Mouse (Mus musculus) right cerebral cortex, adult 2 months (tissue): ENCODE measurements around the gene Trpv4.
A peak's percentile ranks its signal among the peaks of the same experiment; 100 is the strongest.

Experiments used
- DNase-seq, 2 experiments: peaks; one replicate each; pipeline ENCODE4 v3.0.0; 2021 to 2022; ENCODE audit warnings: low spot score in 2 of 2

Trpv4 gene

DNA sequence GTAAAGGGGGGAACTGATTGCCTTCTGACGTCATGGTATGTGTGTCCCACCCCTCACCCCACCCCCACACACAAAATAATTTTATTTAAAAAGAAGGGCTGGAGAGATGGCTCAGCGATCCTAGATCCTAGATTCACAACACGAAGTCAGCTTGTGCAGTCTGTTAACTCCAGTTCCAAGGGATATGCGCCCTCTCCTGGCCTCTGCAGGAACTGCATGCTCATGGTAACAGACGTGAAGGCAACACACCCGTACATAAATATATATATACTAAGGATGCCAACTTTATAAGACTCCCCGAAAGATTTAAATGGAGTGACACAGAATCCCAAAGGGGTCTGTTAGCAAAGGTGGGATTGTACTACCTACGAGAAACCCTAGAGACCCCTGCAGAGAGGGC lies 39.4 kb downstream of the Trpv4 start:
- peak; percentile 66 to 77 for DNase-seq

DNA sequence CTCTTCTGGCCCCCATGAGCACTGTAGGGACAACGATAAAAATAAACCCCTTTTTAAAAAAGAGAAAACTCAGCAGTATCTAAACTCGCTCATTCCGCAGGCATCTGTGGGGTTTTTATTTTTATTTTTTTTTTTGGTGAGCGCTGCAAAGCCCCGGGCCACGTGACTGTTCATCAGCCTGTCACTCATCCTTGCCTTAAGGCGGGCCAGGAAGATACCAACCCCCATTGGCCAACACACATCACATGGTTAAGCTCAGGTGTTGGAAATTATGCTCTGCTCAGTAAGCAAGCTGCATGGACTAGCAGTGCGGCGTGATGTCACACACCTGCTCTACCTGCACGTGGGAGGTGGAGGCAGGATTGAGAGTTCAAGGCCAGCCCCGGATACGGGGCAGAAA lies 40.4 kb downstream of the Trpv4 start:
- DNase-seq = no peak

DNA sequence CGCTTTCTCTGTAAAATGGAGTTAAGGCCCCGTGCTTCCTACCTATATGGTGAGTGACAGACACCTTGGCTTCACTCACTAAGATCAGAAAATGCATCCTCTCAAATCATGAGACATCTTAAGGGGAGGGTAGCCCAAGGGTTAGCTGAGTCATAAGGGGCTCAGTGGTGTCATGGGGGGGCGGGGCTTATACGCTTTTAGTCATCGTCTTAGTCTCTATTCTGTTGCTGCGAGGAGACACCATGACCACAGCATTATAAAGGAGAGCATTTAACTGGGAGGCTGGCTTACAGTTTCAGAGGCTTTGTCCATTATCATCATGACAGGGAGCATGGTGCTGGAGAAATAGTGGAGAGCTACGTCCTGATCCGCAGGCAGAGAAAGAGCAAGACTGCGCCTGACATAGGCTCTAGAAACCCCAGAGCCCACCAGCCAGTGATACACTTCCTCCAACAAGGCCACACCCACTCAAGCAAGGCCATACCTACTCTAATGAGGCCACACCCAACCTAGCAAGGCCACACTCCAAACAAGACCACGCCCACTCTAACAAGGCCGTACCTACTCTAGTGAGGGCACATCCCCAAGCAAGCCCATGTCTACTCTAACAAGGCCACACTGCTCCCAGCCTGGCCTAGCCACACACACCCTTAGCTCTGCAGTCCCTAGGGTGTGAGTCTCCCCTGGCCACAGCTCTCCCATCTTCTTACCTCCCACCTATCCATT lies 41.7 kb downstream of the Trpv4 start:
- DNase-seq = no peak

DNA sequence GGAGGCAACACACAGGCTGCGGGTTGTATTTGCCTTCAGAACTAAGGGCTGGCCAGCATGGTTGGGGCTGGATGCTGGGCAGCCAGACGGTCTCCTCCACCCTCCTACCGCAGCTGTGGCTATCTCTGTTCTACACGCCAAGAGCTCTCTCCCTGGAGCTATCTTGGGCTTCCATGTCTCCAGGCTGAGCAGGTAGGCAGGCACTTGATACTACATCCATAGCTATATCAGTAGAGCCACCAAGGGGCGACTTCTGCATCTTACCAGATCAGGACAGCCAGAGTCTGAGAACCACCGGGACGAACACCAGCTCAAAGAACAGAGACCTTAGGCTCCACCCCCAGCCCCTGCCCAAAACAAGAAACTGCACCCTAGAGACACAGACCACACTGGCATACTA lies 43.4 kb downstream of the Trpv4 start:
- DNase-seq = no peak

DNA sequence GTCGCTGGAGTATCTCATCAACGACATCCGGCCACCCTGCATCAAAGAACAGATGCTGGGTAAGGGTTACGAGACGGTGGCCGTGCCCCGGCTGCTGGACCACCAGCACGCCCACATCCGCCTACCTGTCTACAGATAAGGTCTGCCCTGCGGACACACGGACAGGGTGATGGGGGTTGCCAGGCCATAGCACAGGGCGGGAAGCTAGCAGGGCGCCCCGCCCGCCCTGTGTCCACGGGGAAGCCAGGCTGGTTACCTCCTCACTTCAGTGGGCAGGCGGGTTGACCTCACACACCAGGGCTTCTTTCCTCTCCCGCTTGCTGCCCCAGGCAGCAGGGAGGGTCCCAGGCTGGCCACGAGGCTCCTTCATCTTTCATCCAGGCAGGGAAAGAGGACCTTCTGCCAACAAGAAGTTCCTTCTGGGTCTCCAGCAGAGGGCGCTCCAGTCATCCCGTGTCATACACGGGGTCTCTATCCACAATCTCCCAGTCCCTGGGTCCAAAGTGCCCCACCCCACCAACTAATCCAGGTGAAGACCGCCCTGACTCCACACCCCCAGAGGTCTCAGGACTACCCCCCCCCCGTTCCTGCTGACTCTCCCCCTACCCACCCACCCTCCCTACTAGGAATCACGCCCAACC lies 46.1 kb downstream of the Trpv4 start:
- DNase-seq = no peak

DNA sequence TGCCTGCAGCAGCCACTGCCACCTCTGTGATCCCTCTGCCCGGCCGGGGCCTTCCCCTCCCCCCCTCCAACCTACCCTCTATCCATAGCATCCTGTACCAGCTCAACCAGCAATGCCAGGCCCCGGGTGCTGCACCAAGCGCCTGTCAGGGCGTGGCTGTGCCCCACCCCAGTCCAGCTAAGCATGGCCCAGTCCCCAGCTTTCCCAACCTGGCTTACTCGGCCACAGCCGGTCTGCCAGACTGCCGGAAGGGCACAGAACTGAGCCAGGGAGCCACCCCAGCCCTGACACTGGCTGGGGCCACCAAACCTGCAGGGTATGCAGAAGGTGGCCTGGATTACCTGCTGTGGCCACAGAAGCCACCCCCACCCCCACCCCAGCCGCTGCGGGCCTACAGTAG lies 47.0 kb downstream of the Trpv4 start:
- no peak for DNase-seq

DNA sequence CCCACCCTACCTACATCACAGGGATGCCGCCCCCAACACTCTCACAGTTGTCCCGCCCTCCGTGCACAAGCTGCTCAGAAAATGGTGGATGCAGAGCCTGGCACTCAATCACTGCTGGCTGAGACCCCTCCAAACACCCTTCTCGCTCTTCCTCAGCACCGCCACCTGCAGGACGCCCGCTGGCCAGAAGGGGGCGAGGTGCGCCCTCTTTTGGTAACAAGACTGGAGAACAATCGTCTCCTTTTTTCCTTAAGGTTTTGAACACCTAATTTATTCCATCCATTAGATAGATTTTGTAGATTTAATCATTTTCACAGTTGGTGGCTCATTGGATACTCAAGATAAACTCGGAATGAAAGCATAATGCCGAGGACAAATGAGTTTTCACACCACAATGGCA lies 49.7 kb downstream of the Trpv4 start:
- DNase-seq = peak; percentile 77 to 89

DNA sequence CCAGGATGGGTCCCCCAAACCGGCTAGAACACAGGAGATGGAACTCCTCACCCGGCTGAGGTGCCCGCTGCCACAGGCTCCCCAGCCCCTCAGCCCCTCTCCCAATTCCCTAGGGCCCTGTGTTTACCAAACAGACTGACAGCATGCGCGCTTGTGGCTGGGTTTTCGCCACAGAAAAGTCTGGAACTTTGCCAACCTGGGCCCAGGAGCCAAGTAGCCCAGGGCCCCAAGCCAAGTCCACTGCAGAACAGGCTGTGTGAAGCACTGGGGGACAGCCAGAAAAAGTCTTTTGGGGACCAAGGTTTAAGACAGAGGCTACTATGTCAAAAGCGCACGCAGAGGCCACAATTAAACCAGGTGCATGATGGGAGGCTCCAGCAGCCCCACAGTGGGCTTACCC lies 50.6 kb downstream of the Trpv4 start:
- peak; percentile 59 to 71 for DNase-seq

DNA sequence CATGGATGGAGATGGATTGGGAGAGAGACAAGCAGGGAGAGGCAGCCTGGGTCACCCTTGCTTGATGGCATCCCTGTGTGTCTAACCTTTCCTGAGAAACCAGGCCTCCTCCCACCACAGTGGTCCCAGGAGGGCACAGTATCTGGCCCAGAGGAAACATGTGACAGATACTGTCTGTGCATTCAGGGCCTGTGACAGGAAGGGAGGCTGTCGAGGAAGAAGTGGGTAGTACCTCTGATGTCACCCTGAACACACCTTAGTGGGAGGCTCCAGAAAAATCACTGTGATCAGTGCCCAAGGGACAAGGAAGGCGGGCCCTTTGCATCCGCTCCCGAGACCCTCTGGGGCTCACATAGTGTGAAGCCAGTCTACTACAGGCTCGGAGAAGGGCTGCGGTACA lies 52.2 kb downstream of the Trpv4 start:
- DNase-seq = no peak

DNA sequence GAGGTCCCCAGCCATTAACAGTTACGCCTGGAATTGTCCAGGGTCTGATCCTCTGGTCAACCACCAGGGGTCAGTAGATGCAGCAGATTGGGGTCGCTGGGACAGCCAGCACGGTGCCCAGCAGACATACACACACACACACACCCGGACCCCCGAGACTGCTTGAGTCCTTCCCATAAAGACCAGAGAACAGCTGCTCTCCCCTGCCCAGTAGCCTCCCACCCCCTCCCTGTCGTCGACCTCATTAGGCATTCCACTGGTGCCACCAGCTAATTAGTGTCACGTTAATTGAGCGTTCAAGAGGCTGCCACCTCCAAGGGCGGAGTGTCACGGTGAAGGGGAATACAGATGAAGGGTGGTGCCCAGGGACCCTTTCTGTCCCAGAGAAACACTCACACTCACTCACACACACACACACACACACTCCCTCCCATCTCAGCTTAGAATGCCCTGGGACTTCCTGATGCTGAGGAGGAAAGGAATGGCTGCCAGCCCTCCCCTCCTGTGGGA lies 53.4 kb downstream of the Trpv4 start:
- no peak for DNase-seq

DNA sequence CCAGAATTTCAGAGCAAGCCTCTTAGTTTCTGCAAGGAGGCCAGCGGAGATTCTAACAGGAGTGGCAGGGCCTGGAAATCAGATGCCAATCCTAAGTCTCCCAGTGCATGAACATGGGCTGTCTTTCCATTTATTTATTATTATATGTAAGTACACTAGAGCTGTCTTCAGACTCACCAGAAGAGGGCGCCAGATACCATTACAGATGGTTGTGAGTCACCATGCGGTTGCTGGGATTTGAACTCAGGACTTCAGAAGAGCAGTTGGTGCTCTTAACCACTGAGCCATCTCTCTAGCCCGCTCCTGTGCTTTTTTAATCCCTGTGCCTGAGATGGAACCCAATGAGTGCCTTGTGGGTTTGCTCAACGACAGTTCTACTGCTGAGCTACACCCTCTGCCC lies 54.2 kb downstream of the Trpv4 start:
- no peak for DNase-seq

DNA sequence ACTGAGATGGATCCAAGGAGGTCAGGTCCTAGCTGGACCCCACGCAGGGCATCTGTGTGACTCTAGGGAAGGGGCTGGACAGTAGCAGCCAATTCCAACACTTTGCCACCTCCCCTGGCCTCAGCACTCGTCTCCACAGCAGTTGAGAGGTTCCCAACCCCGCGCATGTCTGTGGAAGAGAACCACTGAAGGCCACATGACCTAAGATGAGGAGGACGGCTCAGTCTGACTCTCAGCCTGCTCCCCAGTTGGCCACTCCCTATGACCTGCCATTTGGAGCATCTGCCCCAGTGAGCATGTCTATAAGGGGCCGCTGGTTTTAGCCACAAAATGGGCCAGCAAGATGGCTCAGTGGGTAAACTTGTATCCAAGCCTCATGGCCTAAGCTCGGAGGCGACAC lies 56.2 kb downstream of the Trpv4 start:
- DNase-seq = no peak

DNA sequence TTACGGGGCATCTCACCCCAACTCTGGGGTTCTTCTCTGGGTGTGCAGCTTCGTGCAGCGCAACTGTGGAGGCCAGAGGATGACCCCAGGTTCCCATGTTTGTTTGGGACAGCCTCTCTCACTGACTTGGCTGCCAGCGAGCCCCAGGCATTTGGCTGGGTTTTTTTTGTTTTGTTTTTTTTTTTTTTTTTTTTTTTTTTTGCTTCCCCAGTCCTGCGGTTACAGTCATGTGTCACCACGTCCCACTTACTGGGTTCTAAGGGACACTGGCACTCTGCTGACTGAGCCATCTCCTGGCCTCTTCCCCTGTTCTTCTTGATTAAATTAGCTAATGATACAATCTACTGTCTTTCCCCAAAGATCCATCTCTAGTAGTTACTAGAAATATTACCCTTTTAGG lies 60.6 kb downstream of the Trpv4 start:
- no peak for DNase-seq

DNA sequence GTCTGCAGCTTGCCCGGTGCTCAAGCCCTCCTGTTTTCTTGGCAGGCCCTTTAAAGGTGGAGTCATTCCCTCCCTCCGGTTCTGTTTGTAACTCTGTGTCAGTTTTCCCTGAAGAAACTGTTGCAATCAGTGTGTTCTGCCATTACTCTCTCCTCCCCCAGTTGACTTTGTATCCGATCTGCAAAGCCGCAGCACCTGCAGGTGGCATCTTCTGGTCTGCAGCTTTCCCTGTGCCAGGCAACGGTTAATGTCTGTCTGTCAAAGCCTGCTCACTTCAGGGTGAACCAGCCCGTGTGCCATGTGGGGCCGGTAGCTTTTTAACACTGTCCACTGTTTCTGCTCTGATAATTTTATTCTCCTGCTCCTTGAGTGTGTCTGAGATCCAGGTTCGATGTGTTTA lies 61.0 kb downstream of the Trpv4 start:
- no peak for DNase-seq

DNA sequence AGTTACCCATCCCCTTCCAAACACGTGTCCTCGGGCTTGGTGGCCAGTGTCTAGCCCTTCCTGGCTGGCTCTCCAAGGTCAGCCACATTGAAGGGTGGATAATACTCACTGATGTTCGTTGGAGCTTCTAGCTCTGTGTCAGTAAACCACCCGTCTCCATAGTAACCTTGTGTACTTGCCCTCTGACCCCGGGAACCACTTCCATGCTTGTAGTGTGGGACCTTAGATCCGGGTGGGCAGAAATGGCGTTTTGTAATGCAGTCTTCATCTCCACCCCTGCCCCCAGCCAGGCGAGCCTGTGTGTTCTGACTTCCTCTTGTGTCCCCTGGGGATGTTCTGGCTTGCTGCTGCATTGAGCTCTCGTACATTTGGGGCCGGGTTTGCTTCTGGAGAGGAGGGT lies 61.6 kb downstream of the Trpv4 start:
- no peak for DNase-seq

DNA sequence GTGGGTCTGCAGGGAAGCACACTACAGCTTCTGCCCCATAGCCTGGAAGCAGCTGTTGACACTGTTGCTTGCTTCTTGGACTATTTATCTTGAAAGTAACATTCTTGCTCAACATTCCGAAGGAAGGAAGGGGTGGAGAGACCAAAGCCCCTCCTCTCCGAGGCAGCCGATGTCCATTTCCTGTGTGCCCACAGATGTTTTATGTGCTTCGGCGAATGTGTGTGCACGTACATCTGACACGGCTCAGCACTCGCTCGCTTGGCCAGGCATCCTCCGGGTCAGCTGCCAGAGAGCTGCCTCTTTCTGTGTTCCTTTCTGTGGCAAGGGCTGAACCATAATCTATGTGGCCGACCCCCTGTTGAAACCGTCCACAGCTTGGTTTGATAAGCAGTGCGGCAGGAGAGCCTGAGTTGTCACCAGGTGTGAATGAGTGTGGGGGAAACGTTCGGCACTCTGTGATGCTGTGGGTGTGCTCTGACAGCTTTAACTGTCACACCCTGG lies 63.4 kb downstream of the Trpv4 start:
- no peak for DNase-seq

DNA sequence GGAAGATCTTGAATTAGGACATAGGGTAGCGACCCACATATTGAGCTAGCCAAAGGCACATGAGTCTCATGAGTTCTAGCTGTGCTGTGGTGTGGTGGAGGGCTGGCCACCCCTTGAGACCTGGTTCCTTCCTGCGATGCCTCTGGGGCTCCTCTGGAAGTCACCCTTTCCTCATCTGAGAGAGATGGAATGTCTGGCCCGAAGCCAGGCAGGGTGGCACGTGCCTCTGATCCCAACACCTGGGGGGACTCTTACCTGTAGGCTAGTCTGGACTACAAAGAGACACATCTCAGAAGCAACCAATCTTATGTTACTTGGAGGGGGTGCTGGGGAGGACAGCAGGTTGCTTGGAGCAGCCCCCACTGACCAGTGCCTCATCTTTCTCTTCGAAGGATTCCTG lies 64.3 kb downstream of the Trpv4 start:
- no peak for DNase-seq

DNA sequence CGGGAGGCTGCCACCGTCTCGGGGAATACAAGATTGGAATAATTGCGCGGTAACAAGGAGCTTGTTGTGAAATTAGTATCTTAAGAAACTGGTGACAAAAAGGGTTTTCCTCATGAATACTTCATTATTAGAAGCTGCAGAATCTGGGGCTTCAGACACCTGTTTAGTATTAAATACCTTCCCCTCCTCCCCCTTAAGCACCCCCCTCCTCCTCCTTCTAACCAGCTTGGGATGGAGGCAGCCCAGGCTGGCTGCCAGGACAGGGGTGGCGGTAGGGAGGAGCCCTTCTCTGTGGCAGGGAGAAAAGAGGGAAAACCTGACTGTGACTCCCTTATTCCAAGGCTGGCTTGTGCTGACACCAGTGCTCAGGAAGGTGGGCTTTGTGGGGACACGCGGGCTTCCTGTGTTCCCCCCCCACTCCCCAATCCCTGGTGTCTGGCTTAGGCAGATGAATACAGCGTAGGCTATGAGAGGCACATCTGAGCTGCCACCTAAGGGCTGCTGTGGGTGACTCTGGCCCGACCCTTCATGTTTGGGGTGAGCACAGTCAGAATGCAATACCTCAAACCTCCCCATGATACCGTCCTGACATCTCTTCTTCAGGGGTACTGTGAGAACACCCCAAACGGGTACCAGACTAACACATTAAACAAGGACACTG lies 64.9 kb downstream of the Trpv4 start:
- no peak for DNase-seq

DNA sequence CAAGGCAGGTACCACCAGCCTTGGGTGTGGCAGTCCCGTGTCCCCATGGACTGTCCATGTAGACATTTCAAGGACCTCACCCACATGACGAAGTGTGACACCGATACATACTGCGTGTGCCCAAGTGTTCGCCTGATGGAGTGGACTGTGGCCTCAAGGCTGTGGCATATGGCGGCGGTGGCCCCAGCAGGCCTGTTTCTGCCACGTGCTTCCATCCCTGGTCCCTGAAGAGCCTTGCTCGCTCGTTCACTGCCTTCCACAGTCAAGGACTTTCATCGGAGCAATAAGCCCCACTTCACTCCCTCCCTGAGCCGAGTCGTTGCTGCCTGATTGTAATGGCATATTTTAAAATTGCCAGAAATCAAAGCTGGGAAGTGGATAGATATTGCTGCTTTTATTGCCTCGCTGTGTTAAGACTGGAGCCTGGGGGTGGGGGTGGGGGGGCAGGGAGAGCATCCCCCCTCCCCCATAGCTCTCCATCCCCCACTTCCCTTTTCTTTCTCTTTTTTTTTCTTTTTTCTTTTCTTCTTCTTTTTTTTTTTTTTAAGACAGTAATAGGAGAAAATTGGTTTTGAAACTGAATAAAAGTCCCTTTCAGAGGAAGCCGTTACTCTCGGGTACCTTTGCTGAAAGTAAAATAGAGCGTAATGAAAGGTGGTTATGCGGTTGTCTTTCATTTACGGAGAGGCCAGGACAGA lies 65.6 kb downstream of the Trpv4 start:
- no peak for DNase-seq

DNA sequence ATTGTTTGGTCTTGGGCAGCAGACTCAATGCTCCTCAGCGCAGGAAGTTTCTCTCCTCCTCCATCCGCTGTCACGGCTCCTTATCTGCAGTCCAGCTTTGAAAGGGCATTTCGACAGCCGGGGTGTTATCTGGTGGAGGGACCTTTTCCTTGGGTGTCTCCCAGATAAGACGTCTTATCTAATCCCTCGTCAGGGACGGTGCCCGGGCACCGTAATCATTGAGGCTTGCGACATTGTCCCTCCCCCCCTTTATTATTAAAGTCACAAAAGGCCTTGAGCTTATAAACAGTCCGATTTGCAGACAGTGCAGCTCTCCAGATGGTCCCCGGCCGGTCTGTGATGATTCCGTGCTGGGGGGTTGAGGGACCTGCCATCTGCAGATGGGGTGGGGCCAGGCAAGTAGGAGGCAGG lies 67.1 kb downstream of the Trpv4 start:
- no peak for DNase-seq

DNA sequence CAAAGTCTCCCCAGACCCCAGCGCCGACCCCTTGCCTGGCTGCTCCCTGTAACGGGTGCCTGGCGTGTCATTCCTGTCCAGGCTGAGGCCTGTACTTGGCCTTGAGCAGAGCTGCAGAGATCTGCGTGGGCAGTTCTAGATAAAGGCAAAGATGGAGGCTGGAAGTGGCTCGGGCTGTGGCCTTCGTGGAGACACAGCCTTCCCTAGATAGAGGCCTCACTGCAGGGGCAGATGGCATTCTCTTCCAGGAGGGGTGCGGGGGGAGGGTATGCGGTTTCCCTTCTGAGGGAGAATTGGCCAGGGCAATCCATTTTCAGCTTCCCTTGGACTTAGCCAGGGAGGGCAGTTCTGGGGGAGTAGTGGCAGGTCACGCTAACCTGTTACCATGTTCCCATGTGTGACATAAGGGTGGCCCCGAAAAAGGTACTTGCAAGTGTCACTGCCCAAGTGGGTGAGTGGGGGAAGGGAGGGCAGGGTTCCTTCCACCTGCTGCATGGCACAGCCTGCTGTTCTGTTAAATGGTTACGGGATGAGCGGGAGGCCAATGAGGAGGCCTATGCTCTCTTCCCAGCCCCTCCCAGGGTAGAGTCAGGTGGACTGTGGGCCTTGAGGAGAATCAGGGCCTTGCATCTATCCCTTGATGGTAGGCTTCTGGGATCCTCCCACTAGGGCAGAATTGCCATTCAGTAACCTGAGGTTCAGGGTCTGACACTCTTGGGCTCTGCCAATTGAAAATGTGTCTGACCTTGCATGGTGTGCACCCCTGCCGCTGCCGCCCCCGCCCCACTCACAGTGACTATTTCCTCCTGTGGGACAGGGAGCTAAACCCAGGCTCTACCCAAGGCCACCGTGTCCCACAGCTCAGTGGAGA lies 67.9 kb downstream of the Trpv4 start:
- DNase-seq = no peak
